ENCODE assay signal across 18 mouse cellular contexts in genomic region chrX:99011281-99011680, GRCm38 (mm10).
"Had no signal": no experiment of that assay in that cellular context is flagged by ENCODE, and none has a peak within 500 bp of the region (broad histone marks: within the 10 kb centered on the region; RNA-seq: fewer than 3 reads in every experiment).

No protein-coding gene starts in this region.

- H3K4me3 ChIP-seq: midbrain, embryonic 10.5 days; midbrain, embryonic 12.5 days; myocyte; neural tube, embryonic 13.5 days; neural tube, embryonic 15.5 days had no signal

- H3K36me3 ChIP-seq: midbrain, embryonic 10.5 days; midbrain, embryonic 12.5 days; neural tube, embryonic 13.5 days; neural tube, embryonic 15.5 days had no signal

- H3K27me3 ChIP-seq: neural tube, embryonic 15.5 days had no signal

- H3K27ac ChIP-seq: midbrain, embryonic 10.5 days; midbrain, embryonic 12.5 days; neural tube, embryonic 13.5 days; neural tube, embryonic 15.5 days had no signal

- H3K4me1 ChIP-seq: midbrain, embryonic 10.5 days; midbrain, embryonic 12.5 days; neural tube, embryonic 13.5 days; neural tube, embryonic 15.5 days had no signal

- H3K9ac ChIP-seq: lung, embryonic 14.5 days; midbrain, embryonic 12.5 days; neural tube, embryonic 13.5 days; neural tube, embryonic 15.5 days had no signal

- DNase-seq: lung, adult 18-20 months; lung, embryonic 14.5 days; lung, postnatal 10 days; lung, postnatal 4 days; midbrain, embryonic 14.5 days; retina, postnatal 1 day; right cerebral cortex, adult 18-20 months; right cerebral cortex, postnatal 25 days; right cerebral cortex, postnatal 4 days; spleen, adult 18-20 months; thymus, adult 18-20 months; thymus, postnatal 14 days; thymus, postnatal 36 days had no signal
